Mouse (Mus musculus): Measurements from ENCODE around the gene Chmp2b.

DNA sequence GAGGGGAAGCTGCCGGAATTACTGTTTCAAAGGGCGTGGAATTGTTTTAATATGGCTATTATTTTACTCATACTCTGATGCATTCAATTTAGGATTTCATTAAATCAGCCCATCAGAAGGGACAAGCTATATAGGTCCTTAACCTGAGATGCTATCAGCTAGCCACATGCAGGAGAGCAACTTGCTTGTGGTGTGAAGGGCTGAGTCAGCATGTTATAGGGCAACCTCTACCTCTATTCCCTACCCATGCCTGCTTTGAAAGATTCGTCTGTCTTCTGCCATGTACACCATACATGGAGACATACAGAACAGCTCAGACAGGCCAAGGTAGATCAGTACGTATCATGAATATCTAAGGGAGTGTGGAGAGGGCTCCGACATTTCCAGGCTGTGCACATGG lies 35.8 kb downstream of the Chmp2b start:
- TF ChIP-seq CTCF (conservative IDR thresholded peaks at IDR 0.05; ENCODE audit: low read length) (no peak), NANOG (IDR thresholded peaks at IDR 0.05; ENCODE audit: borderline replicate concordance, low read length) (no peak)

All from E14TG2a.4 (cell line).